Mouse (Mus musculus) layer of hippocampus, adult 11-12 months (tissue): ENCODE data around the gene Cdk13.

Source experiments
- DNase-seq: peaks from one replicate; pipeline ENCODE4 v3.0.0; 2022; ENCODE audit warnings: low spot score

Cdk13 gene

GRCm38 (mm10) chr13:17754997-17755396, 49.9 kb downstream of the Cdk13 start:
- DNase-seq: no peak

GRCm38 (mm10) chr13:17728798-17729197, 76.1 kb downstream of the Cdk13 start:
- no peak for DNase-seq

GRCm38 (mm10) chr13:17727922-17728321, 77.0 kb downstream of the Cdk13 start:
- DNase-seq: no peak

GRCm38 (mm10) chr13:17717357-17717756, 87.5 kb downstream of the Cdk13 start:
- DNase-seq: no peak

- DNase-seq: no peak
Measured at GRCm38 (mm10) chr13:17708784-17709311, 96.0 kb downstream of the Cdk13 start.

- no peak for DNase-seq
Measured at GRCm38 (mm10) chr13:17705188-17705826, 99.6 kb downstream of the Cdk13 start.

- DNase-seq: no peak
Measured at GRCm38 (mm10) chr13:17702311-17702710, 102.6 kb downstream of the Cdk13 start.

- DNase-seq: no peak
Measured at GRCm38 (mm10) chr13:17701322-17701721, 103.6 kb downstream of the Cdk13 start.

GRCm38 (mm10) chr13:17700090-17700715, 104.7 kb downstream of the Cdk13 start:
- no peak for DNase-seq

- no peak for DNase-seq
Measured at GRCm38 (mm10) chr13:17695898-17696580, 108.9 kb downstream of the Cdk13 start.

- peak; percentile 100 for DNase-seq
Measured at GRCm38 (mm10) chr13:17694911-17695699, 109.8 kb downstream of the Cdk13 start, which contains the start of the genes Mplkip and Sugct. Gene Mplkip, plus strand, starts transcription at chr13:17695192. Gene Sugct, minus strand, starts transcription at chr13:17695553.

GRCm38 (mm10) chr13:17694414-17694813, 110.5 kb downstream of the Cdk13 start:
- DNase-seq: no peak

- no peak for DNase-seq
Measured at GRCm38 (mm10) chr13:17693816-17694215, 111.1 kb downstream of the Cdk13 start.

- DNase-seq: no peak
Measured at GRCm38 (mm10) chr13:17691436-17691835, 113.5 kb downstream of the Cdk13 start.

GRCm38 (mm10) chr13:17690686-17691085, 114.2 kb downstream of the Cdk13 start:
- no peak for DNase-seq

- DNase-seq: no peak
Measured at GRCm38 (mm10) chr13:17689461-17689860, 115.4 kb downstream of the Cdk13 start.

- DNase-seq: no peak
Measured at GRCm38 (mm10) chr13:17671122-17671521, 133.8 kb downstream of the Cdk13 start.

- no peak for DNase-seq
Measured at GRCm38 (mm10) chr13:17667380-17667779, 137.5 kb downstream of the Cdk13 start.
